Mouse (Mus musculus) layer of hippocampus, adult 2 months (tissue): ENCODE measurements around the gene Tmprss2. TPM values are rescaled to one million over a fixed set of nuclear protein-coding genes. Genes with fewer than 3 reads are reported as not detected.

Experiments
- DNase-seq, 2 experiments: peaks; one replicate each; pipeline ENCODE4 v3.0.0; 2022; ENCODE audit warnings: low spot score in 2 of 2
- H3K27ac ChIP-seq: fragments of 200-600 bp; 2 replicates; pipeline ENCODE4 v1.8.1; 2022
- H3K4me3 ChIP-seq: fragments of 200-600 bp; 2 replicates; pipeline ENCODE4 v1.8.1; 2022; ENCODE audit warnings: mild to moderate bottlenecking
- CTCF ChIP-seq: fragments of 200-600 bp; conservative IDR thresholded peaks from 2 replicates; pipeline ENCODE4 v1.8.1; 2022; ENCODE audit warnings: antibody characterized with exemption, mild to moderate bottlenecking, moderate library complexity
- long read RNA-seq, 2 experiments: library from polyadenylated mRNA; stranded (forward); transcript quantifications; one replicate each; pipeline ENCODE4 v2.0.0; 2021; ENCODE audit warnings: borderline mapping rate in 2 of 2
- total RNA-seq, 2 experiments: library from RNA; stranded (reverse); gene quantifications; 2 replicates each; pipeline ENCODE4 v1.2.3; 2021

Gene Tmprss2
- not detected for total RNA-seq
- long read RNA-seq, experiment 1: 0 reads
- long read RNA-seq, experiment 2: 0 reads

DNA sequence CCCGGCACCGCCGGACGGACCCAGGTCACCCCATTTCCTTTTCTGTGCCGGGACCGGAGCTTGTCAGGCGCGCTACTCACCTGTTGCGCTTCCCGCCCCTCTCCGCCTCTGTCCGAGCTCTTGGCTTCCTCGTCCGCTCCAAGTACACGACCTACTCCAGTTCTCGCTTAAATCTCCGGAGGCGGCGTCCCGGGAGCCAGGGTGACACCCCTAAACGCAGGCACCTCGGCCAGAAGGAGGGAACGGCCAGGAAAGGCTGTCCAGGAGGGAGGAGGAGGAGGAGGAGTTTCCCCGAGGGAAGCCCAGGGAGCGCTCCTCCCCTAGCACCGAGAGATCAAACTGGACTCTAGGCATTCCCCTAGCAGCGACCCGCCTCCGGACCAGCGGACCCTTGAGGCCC lies at the start of gene Tmprss2:
TSS of gene Tmprss2 (minus strand) at position 257 of the 400 bp plus-strand sequence.
- H3K4me3 ChIP-seq: peak within 1 kb of the TSS; percentile 22; the same call in 1 of the 2 replicates

DNA sequence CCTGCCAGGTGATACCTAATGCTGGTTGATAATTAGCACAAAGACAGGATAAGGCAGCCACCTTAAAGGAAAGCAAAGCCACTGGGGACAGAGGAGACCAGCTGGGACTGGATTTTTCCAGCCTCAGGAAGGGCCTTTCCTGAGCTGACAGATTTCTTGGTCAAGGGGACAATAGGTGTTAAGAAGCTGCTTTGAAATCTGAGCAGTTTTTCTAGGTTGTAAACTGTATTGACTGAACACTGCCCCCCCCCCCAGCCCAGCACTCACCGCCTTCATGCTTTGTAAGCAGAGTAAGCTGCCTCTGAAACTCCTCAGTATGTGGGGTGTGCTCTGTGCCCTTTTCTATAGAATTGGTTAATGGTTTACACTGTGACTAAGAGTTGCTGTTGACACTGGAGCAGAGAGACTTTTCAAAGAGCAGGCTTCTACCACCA lies 48.2 kb upstream of the Tmprss2 start:
- no peak overlapping the region for H3K27ac ChIP-seq
- H3K4me3 ChIP-seq: no peak overlapping the region
- TF ChIP-seq CTCF: no peak
- DNase-seq: no peak

More for the DNA sequence above, at the start of gene Tmprss2:
- no peak for TF ChIP-seq CTCF
- H3K27ac ChIP-seq: no peak within 1 kb of the TSS
- no peak for DNase-seq

DNA sequence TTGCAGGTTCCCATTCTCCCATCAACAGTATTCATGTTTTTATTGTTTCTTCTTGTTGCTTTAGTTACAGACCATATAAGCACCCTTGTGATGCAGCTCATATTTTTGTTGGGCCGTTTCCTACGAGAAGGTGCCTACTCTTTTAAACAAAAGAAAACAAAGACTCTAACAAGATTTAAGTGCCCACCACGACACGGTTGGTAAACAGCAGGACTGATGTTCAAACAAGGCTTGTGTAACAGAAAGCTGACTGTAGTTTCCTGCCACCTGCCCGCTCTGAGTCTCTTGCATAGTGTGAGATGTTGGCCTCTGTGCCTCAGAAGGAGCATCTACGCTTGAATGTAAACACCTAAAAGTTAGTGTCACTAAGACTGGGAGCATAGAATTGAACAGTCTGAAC lies 47.5 kb upstream of the Tmprss2 start:
- H3K4me3 ChIP-seq: no peak overlapping the region
- no peak for TF ChIP-seq CTCF
- no peak for DNase-seq
- H3K27ac ChIP-seq: no peak overlapping the region

DNA sequence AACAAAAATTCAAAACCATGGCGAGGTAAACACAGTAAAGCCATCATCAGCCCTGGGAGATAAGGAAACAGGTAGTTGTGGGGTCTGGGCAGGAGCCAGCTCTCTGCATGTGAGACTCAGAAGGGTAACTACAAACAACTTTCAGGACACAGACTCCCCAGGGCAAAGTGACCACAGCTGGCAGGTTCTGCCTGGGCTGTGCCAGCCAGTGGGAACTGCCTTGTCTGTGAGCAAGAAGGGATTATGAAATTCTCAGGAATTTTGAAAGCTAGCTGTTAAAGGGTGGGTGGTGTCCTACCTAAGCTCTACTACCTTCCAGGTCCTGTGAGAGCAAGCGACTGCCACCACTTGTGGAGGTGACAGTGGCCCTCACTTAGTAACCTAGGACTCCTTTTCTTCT lies 44.8 kb upstream of the Tmprss2 start:
- no peak for DNase-seq
- Histone ChIP-seq H3K27ac (no peak overlapping the region), H3K4me3 (no peak overlapping the region)
- TF ChIP-seq CTCF: no peak

DNA sequence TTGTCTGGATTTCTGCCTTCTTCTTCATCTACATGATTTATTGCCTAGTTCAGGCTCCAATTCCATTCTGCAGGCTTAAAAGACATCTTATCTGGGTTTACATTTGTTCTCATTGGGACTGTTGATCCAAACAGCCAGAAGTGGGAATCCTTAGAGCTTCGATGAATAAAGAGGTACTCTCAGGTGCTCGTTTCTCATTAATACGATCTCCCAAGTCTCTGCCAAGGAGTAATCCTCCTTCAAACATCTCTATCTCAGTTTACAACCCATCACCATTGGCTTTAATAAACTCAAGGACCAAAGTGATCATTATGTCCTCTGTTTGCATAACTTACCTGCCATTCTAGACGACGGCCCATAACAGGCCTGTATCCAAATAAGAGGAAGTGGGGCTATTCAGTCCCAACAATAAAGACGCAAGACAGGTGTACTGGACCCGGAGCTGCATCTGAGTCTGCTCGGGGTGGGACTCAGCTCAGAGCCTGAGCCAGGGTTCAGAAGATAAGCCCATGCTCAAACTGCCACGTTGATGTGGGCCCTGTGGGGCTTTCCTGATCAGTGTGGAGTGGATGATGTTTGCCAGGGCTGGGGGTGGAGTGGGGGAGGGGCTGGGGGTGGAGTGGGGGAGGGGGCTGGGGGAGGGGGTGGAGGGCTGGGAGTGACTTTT lies 38.7 kb upstream of the Tmprss2 start:
- H3K4me3 ChIP-seq: no peak overlapping the region
- TF ChIP-seq CTCF: no peak
- no peak for DNase-seq
- H3K27ac ChIP-seq: no peak overlapping the region

DNA sequence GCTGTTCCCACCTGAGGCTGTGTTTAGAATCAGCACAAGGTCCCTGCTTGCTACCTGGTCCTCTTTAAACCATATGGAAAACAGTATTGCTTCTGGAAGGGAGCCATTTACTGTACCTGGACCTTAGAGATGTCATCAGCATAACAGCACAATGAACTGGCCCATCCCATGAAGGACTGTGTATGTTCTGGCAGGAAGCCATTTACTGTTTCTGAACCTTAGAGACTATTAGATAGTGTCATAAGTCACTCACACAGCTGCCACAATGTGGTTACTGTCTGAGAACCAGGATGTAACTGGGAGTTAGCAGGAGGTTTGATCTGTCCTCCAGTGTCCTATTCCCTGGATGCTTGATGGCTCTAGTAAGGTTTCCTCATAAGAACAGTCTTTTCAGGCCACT lies 33.7 kb upstream of the Tmprss2 start:
- no peak overlapping the region for H3K4me3 ChIP-seq
- TF ChIP-seq CTCF: no peak
- no peak for DNase-seq
- H3K27ac ChIP-seq: no peak overlapping the region

DNA sequence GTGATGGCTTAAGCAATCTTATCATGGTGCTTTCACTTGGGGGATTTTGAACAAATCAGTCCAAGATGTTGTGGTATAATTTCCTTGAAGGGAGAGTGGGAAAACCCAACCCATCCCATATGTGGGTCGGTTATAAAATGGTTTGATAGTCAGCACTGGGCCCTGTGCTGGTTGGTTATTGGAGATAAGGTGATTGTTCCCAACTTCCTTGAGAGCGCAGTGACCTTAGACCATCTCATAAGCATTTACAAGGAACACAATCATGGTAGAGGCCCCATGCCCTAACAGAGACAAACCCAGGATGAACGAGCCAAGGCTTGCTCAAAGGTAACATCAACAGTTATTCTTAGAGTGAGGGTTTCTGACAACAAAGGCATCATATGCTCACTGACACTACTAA lies 28.6 kb upstream of the Tmprss2 start:
- Histone ChIP-seq H3K4me3 (no peak overlapping the region), H3K27ac (no peak overlapping the region)
- DNase-seq: no peak
- no peak for TF ChIP-seq CTCF

DNA sequence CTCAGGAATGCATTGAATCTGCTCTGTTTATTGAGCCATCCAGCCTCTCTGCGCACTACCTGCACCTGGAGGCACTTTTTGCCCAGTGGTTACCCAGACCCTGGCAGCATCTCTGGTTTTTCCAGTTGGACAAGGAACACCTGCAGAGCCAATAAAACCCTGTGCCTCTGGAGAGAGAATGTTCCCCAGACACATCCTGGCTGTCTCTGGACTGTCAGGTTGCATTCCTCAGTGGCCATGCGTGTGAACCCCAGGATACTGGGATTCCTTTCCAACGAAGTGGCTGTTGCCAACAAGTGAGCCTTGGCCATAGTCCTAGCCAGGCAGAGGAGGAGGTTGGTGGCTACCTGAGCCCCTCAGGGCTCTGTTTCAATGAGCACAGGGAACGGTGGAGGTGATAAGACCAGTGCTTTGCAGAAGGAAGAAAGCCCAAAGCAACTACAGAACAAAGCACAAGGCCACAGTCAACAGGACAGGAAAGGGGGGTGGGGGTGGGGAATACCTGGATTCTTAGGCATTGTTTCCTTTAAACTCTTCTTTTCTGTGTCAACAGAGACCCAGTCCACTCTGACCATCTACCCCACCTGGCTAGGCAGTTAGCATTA lies 22.0 kb upstream of the Tmprss2 start:
- Histone ChIP-seq H3K27ac (no peak overlapping the region), H3K4me3 (no peak overlapping the region)
- DNase-seq: no peak
- no peak for TF ChIP-seq CTCF

DNA sequence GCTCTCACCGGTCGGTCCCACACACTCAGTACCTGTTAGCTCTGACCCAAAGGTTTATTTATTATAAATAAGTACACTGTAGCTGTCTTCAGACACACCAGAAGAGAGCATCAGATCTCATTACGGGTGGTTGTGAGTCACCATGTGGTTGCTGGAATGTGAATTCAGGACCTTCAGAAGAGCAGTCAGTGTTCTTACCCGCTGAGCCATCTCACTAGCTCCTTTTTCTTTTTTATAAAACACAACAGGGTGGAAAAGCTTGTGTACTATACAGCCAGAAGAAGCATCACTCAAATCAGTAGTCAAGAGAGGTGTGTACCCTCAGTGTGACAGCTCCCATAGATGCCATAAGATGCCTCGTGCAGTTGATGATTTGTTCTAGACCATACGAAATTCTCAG lies 12.2 kb upstream of the Tmprss2 start:
- DNase-seq: no peak
- H3K27ac ChIP-seq: no peak overlapping the region
- TF ChIP-seq CTCF: no peak
- H3K4me3 ChIP-seq: no peak overlapping the region

DNA sequence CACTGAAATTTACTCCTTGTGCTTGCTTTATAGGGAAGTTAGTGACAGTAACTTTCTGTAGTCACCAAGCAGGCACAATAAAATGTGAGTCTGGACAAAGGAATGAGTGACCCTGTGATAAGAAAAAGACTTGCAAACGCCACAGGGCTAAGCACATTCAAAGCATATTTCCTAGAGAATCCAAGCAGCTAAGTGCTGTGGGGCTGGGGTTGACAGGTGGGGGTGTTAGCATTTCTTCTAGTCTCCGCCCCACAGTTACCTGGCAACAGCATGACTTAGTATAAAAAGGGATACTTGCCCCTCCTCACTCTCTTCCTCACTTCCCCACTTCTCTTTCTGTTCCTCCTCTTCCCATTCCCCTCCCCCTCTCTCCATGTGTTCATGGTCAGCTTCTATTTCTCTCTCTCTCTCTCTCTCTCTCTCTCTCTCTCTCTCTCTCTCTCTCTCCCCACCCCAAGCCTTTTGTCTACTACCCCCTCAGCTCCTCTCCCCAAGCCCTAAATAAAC lies 11.4 kb upstream of the Tmprss2 start:
- no peak for TF ChIP-seq CTCF

DNA sequence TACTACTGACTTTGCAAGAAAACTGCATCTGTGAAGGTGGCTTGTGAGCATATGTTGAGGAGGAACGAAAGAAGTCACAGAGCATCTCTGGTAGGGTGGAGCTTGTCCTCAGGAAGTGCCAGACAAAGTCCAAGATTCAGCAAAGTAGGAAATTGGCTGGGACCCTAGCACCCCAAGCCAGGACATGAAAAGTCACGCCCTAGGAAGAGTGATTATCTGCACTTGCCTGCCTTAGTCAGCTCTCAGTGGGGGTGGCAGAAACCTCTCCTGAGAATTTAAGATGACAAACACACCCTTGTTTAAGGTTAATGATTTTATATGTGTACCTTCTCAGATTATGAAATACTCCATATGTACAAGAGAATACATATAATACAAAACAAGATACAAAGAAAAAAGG lies 7.3 kb upstream of the Tmprss2 start:
- no peak overlapping the region for H3K27ac ChIP-seq
- no peak for DNase-seq
- H3K4me3 ChIP-seq: no peak overlapping the region
- no peak for TF ChIP-seq CTCF

More for the DNA sequence above, 11.4 kb upstream of the Tmprss2 start:
- no peak for DNase-seq
- Histone ChIP-seq H3K4me3 (no peak overlapping the region), H3K27ac (no peak overlapping the region)

DNA sequence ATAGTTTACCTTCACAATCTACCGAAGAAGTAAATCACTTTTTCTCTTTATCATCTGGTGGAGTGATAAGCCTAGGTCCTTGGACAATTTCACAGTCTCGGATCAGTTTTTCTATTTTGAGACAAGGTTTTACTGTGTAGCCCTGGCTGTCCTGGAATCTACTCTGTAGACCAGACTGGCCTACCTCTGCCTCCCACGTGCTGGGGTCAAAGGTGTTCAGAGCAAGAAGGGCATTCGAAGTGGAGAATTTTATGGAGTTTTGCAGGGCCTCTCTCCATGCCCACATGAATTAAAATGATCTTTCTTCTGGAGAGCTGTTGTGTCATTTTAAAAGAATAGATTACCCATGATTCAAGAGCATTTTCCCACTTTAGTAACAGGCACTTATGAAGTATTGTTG lies 1.0 kb upstream of the Tmprss2 start:
- TF ChIP-seq CTCF: no peak
- Histone ChIP-seq H3K27ac (no peak overlapping the region), H3K4me3 (no peak overlapping the region)
- DNase-seq: no peak

DNA sequence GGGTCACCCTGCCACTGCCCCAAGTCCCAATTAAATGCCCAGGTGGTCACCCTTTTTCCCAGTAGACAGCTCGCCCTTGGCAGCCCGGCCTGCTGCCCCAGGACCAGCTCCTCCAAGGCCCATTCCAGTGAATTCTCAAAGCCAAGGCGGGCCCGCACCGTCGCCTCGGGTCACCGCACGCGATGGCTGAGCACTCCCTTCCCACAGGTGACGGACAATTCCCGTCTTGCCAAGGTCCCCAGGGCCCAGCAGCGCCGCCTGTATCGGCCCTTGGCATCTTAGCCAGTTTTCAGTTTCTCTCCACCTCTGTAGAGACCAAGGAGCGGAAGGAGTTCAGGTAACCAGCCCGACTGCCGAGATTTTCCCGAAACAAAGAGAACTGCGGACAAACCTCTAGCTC lies 749 bp downstream of the Tmprss2 start:
- TF ChIP-seq CTCF: no peak
- H3K4me3 ChIP-seq: no peak overlapping the region; the same call in 1 of the 2 replicates
- DNase-seq: no peak
- no peak overlapping the region for H3K27ac ChIP-seq

DNA sequence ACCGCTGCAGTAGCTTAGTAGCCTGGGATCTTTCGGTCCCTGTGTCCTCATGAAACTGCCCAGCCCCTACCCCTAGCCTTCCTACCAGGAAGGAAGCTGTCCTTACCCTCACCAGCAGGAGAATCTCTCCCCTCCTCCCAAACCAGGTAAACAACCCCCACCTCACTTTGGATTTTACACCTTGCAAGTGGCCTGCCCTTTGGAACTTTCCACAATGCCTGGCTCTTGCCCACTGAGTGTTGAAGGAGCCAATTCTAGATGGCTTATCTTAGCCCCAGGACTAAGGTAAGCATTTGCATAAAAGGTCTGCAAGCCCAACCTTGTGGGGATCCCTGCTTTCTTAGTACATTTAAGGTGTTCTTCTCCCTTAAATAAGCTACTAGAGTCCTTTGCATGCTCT lies 1.3 kb downstream of the Tmprss2 start:
- Histone ChIP-seq H3K27ac (no peak overlapping the region), H3K4me3 (no peak overlapping the region)
- no peak for DNase-seq
- TF ChIP-seq CTCF: no peak
